Mouse (Mus musculus) A20 (cell line): ENCODE data around the gene Lgr5.

Experiments
- DNase-seq: peaks from one replicate; pipeline ENCODE4 v3.0.0-alpha.2; 2011; ENCODE audit warnings: low read depth, low spot score

Gene Lgr5

GRCm38 (mm10) chr10:115570577-115570976 is 17.0 kb downstream of the Lgr5 start:
- no peak for DNase-seq

- DNase-seq = no peak
Measured at GRCm38 (mm10) chr10:115569712-115570491, 17.7 kb downstream of the Lgr5 start, which contains the start of gene A930009A15Rik. Gene A930009A15Rik, plus strand, starts transcription at chr10:115569986.

- no peak for DNase-seq
Measured at GRCm38 (mm10) chr10:115563961-115564360, 23.6 kb downstream of the Lgr5 start.

- no peak for DNase-seq
Measured at GRCm38 (mm10) chr10:115562911-115563686, 24.5 kb downstream of the Lgr5 start.

- DNase-seq = no peak
Measured at GRCm38 (mm10) chr10:115561136-115561880, 26.3 kb downstream of the Lgr5 start.

- no peak for DNase-seq
Measured at GRCm38 (mm10) chr10:115556738-115557242, 30.8 kb downstream of the Lgr5 start.

- no peak for DNase-seq
Measured at GRCm38 (mm10) chr10:115555191-115555765, 32.3 kb downstream of the Lgr5 start.

- DNase-seq = no peak
Measured at GRCm38 (mm10) chr10:115553352-115554113, 34.0 kb downstream of the Lgr5 start.

GRCm38 (mm10) chr10:115551069-115551468 is 36.5 kb downstream of the Lgr5 start:
- no peak for DNase-seq

- DNase-seq = no peak
Measured at GRCm38 (mm10) chr10:115550253-115550652, 37.3 kb downstream of the Lgr5 start.

- no peak for DNase-seq
Measured at GRCm38 (mm10) chr10:115542917-115543316, 44.7 kb downstream of the Lgr5 start.

- no peak for DNase-seq
Measured at GRCm38 (mm10) chr10:115530746-115531145, 56.8 kb downstream of the Lgr5 start.

- DNase-seq = no peak
Measured at GRCm38 (mm10) chr10:115529768-115530167, 57.8 kb downstream of the Lgr5 start.

GRCm38 (mm10) chr10:115528892-115529291 is 58.7 kb downstream of the Lgr5 start:
- no peak for DNase-seq

- no peak for DNase-seq
Measured at GRCm38 (mm10) chr10:115521081-115521451, 66.5 kb downstream of the Lgr5 start.

- no peak for DNase-seq
Measured at GRCm38 (mm10) chr10:115520200-115521080, 67.1 kb downstream of the Lgr5 start.

GRCm38 (mm10) chr10:115518845-115519244 is 68.7 kb downstream of the Lgr5 start:
- DNase-seq = no peak

- no peak for DNase-seq
Measured at GRCm38 (mm10) chr10:115515503-115515902, 72.1 kb downstream of the Lgr5 start.

GRCm38 (mm10) chr10:115510959-115511358 is 76.6 kb downstream of the Lgr5 start:
- no peak for DNase-seq
